Mouse (Mus musculus) hindbrain, embryonic 14.5 days (tissue): ENCODE measurements around the gene Pms1. TPM values are rescaled to one million over a fixed set of nuclear protein-coding genes. Genes with fewer than 3 reads are reported as not detected.
A peak's percentile ranks its signal among the peaks of the same experiment; 100 is the strongest.
"Not testable (repeated sequence)": the region's sequence is repeated elsewhere in the genome, so short reads cannot be mapped to it uniquely, and the experiment has no call there.

Experiments
- ATAC-seq: fragments of 200-750 bp; cut with Nextera tagmentation; 2 replicates; pipeline ENCODE4 v1.8.0; 2017; ENCODE audit warnings: moderate number of reproducible peaks, mild to moderate bottlenecking, moderate TSS enrichment, moderate library complexity; ENCODE audit not compliant: low FRiP score
- DNase-seq: peaks from one replicate; pipeline ENCODE4 v3.0.0-alpha.2; 2015; ENCODE audit warnings: low spot score
- H3K27ac ChIP-seq: fragments of 300-500 bp; sonication (generic); 2 replicates; pipeline ENCODE4 v1.5.1; 2014; ENCODE audit warnings: mild to moderate bottlenecking, moderate library complexity
- H3K27me3 ChIP-seq: fragments of 300-500 bp; sonication (generic); 2 replicates; pipeline ENCODE4 v1.6.1; 2014; ENCODE audit warnings: mild to moderate bottlenecking, low read length, mixed read lengths; ENCODE audit not compliant: control insufficient read depth, insufficient read depth
- H3K36me3 ChIP-seq: fragments of 300-500 bp; sonication (generic); replicated peaks from 2 replicates; pipeline ENCODE4 v1.6.1; 2014; ENCODE audit not compliant: control insufficient read depth, insufficient read depth
- H3K4me1 ChIP-seq: fragments of 300-500 bp; sonication (generic); replicated peaks from 2 replicates; pipeline ENCODE4 v1.6.1; 2014; ENCODE audit warnings: antibody characterized with exemption, low read length, mixed read lengths; ENCODE audit not compliant: control insufficient read depth, insufficient read depth
- H3K4me2 ChIP-seq: fragments of 300-500 bp; sonication (generic); replicated peaks from 2 replicates; pipeline ENCODE4 v1.6.1; 2014; ENCODE audit warnings: mild to moderate bottlenecking, moderate library complexity
- H3K4me3 ChIP-seq: fragments of 300-500 bp; sonication (generic); replicated peaks from 2 replicates; pipeline ENCODE4 v1.5.1; 2014; ENCODE audit warnings: mild to moderate bottlenecking, low read length
- H3K9ac ChIP-seq: fragments of 300-500 bp; sonication (generic); 2 replicates; pipeline ENCODE4 v1.6.1; 2014
- H3K9me3 ChIP-seq: fragments of 300-500 bp; sonication (generic); 2 replicates; pipeline ENCODE4 v1.6.1; 2016; ENCODE audit warnings: low read length; ENCODE audit not compliant: control insufficient read depth
- WGBS: fragments of 180-500 bp; shearing (Covaris S2); extraction: QIAGEN DNeasy Blood & Tissue Kit; methylation state at CpG from one replicate; pipeline ENCODE4 v1.1.7; 2014; 5-methylcytosine and 5-hydroxymethylcytosine counted together
- polyA plus RNA-seq: library from polyadenylated mRNA; unstranded; fragments of >200 nt; fragmentation: Nextera tagmentation; extraction: Ambion mirVana; gene quantifications from 2 replicates; pipeline ENCODE4 v1.2.1, GENCODE M21; 2014

Gene Pms1
- polyA plus RNA-seq, result 10.6 and 11.0 TPM in 2 replicates

- peak within 1 kb of the TSS; percentile 74 for H3K9ac ChIP-seq
- H3K4me1 ChIP-seq, result peaks cover 5% of the 10 kb centered on the region; the same call in 1 of the 2 replicates
- H3K27ac ChIP-seq, result peak within 1 kb of the TSS; percentile 79
- peak within 1 kb of the TSS; percentile 84 for H3K4me3 ChIP-seq
- peak within 1 kb of the TSS; percentile 77 for H3K4me2 ChIP-seq
- WGBS, result under 1% methylated on average over 66 of the region's 66 CpGs
- no peaks in the 10 kb centered on the region; the same call in 1 of the 2 replicates for H3K36me3 ChIP-seq
- ATAC-seq, result peak; percentile 100
- DNase-seq, result peak; percentile 95
- no peaks in the 10 kb centered on the region for H3K9me3 ChIP-seq
- H3K27me3 ChIP-seq, result no peaks in the 10 kb centered on the region
These were observed at the start of gene Pms1, which contains the start of the genes Ormdl1 and Gm28778 for GRCm38 (mm10) chr1:53296581-53297383. Gene Pms1 (minus strand): TSS chr1:53297018. Gene Ormdl1 (plus strand): TSS chr1:53297095. Gene Gm28778 (plus strand): TSS chr1:53297111.

GRCm38 (mm10) chr1:53341071-53341470, 44.3 kb upstream of the Pms1 start:
- Histone ChIP-seq H3K4me3 (no peak overlapping the region), H3K4me1 (no peaks in the 10 kb centered on the region), H3K9ac (no peak overlapping the region), H3K36me3 (peaks cover 52% of the 10 kb centered on the region), H3K27ac (no peak overlapping the region), H3K4me2 (no peak overlapping the region), H3K27me3 (no peaks in the 10 kb centered on the region), H3K9me3 (peaks cover 21% of the 10 kb centered on the region)
- ATAC-seq, result no peak
- 91% methylated on average over 2 of the region's 2 CpGs for WGBS
- DNase-seq, result no peak

GRCm38 (mm10) chr1:53337403-53337802, 40.6 kb upstream of the Pms1 start:
- WGBS, result 58% methylated on average over 2 of the region's 2 CpGs

GRCm38 (mm10) chr1:53335465-53335864, 38.6 kb upstream of the Pms1 start:
- Histone ChIP-seq H3K4me3 (no peak overlapping the region), H3K4me2 (no peak overlapping the region), H3K4me1 (no peaks in the 10 kb centered on the region), H3K9ac (no peak overlapping the region), H3K36me3 (peaks cover 4% of the 10 kb centered on the region; the same call in 1 of the 2 replicates), H3K27me3 (no peaks in the 10 kb centered on the region), H3K9me3 (peaks cover 3% of the 10 kb centered on the region; the same call in 1 of the 2 replicates), H3K27ac (no peak overlapping the region)
- ATAC-seq, result no peak
- no peak for DNase-seq

More at GRCm38 (mm10) chr1:53337403-53337802, 40.6 kb upstream of the Pms1 start:
- not testable (repeated sequence) for H3K4me1 ChIP-seq, H3K4me3 ChIP-seq, H3K27me3 ChIP-seq, H3K4me2 ChIP-seq, ATAC-seq, DNase-seq, H3K27ac ChIP-seq, H3K9ac ChIP-seq
- Histone ChIP-seq H3K9me3 (peaks cover 21% of the 10 kb centered on the region), H3K36me3 (peaks cover 23% of the 10 kb centered on the region)

GRCm38 (mm10) chr1:53333527-53333926, 36.7 kb upstream of the Pms1 start:
- not testable (repeated sequence) for H3K4me1 ChIP-seq, DNase-seq, H3K4me2 ChIP-seq, H3K27ac ChIP-seq, ATAC-seq, H3K4me3 ChIP-seq, H3K27me3 ChIP-seq, H3K9me3 ChIP-seq, H3K9ac ChIP-seq, H3K36me3 ChIP-seq
- 79% methylated on average over 5 of the region's 5 CpGs for WGBS

GRCm38 (mm10) chr1:53324827-53325494, 28.1 kb upstream of the Pms1 start:
- no peak for DNase-seq
- H3K36me3 ChIP-seq, result peaks cover 44% of the 10 kb centered on the region
- H3K27me3 ChIP-seq, result no peaks in the 10 kb centered on the region
- no peak for ATAC-seq
- no peaks in the 10 kb centered on the region for H3K9me3 ChIP-seq
- H3K4me2 ChIP-seq, result no peak overlapping the region
- H3K9ac ChIP-seq, result no peak overlapping the region
- no peak overlapping the region for H3K4me3 ChIP-seq
- no peak overlapping the region for H3K27ac ChIP-seq
- WGBS, result 97% methylated on average over 5 of the region's 5 CpGs
- H3K4me1 ChIP-seq, result no peaks in the 10 kb centered on the region

GRCm38 (mm10) chr1:53324277-53324676, 27.5 kb upstream of the Pms1 start:
- no peak overlapping the region for H3K4me3 ChIP-seq
- ATAC-seq (no peak), DNase-seq (no peak)
- H3K4me1 ChIP-seq, result no peaks in the 10 kb centered on the region
- H3K9me3 ChIP-seq, result no peaks in the 10 kb centered on the region
- H3K9ac ChIP-seq, result no peak overlapping the region
- 94% methylated on average over 1 of the region's 1 CpGs for WGBS
- no peak overlapping the region for H3K27ac ChIP-seq
- H3K4me2 ChIP-seq, result no peak overlapping the region
- no peaks in the 10 kb centered on the region for H3K27me3 ChIP-seq
- peaks cover 47% of the 10 kb centered on the region for H3K36me3 ChIP-seq

- peaks cover 51% of the 10 kb centered on the region for H3K36me3 ChIP-seq
- H3K4me3 ChIP-seq, result no peak overlapping the region
- DNase-seq, result no peak
- H3K4me2 ChIP-seq, result no peak overlapping the region
- WGBS, result 96% methylated on average over 5 of the region's 5 CpGs
- no peak overlapping the region for H3K9ac ChIP-seq
- H3K9me3 ChIP-seq, result no peaks in the 10 kb centered on the region
- no peak overlapping the region for H3K27ac ChIP-seq
- no peaks in the 10 kb centered on the region for H3K27me3 ChIP-seq
- ATAC-seq, result no peak
- no peaks in the 10 kb centered on the region for H3K4me1 ChIP-seq
These were observed 26.4 kb upstream of the Pms1 start for GRCm38 (mm10) chr1:53323254-53323653.

- H3K9ac ChIP-seq, result no peak overlapping the region
These were observed 25.0 kb upstream of the Pms1 start for GRCm38 (mm10) chr1:53321662-53322344.

More at GRCm38 (mm10) chr1:53321662-53322344, 25.0 kb upstream of the Pms1 start:
- H3K27ac ChIP-seq, result no peak overlapping the region
- ATAC-seq (no peak), DNase-seq (no peak)
- no peaks in the 10 kb centered on the region for H3K4me1 ChIP-seq
- H3K36me3 ChIP-seq, result peaks cover 61% of the 10 kb centered on the region
- no peak overlapping the region for H3K4me3 ChIP-seq
- H3K27me3 ChIP-seq, result no peaks in the 10 kb centered on the region
- H3K9me3 ChIP-seq, result no peaks in the 10 kb centered on the region
- WGBS, result 98% methylated on average over 4 of the region's 4 CpGs
- no peak overlapping the region for H3K4me2 ChIP-seq
